Mouse (Mus musculus) kidney, adult 2 months (tissue): Measurements from ENCODE around the gene Pou5f2.

Experiments used
- CTCF ChIP-seq: fragments of 200-500 bp; conservative IDR thresholded peaks from 2 replicates; pipeline ENCODE4 v1.5.1; 2011; ENCODE audit warnings: low read depth, mild to moderate bottlenecking, control low read depth, low read length, moderate library complexity, mixed read lengths; ENCODE audit not compliant: insufficient read depth, insufficient read length
- POLR2A ChIP-seq: fragments of 200-500 bp; IDR thresholded peaks from one replicate; pipeline ENCODE4 v1.6.1; 2011; ENCODE audit warnings: low read depth, low read length, control low read depth

DNA sequence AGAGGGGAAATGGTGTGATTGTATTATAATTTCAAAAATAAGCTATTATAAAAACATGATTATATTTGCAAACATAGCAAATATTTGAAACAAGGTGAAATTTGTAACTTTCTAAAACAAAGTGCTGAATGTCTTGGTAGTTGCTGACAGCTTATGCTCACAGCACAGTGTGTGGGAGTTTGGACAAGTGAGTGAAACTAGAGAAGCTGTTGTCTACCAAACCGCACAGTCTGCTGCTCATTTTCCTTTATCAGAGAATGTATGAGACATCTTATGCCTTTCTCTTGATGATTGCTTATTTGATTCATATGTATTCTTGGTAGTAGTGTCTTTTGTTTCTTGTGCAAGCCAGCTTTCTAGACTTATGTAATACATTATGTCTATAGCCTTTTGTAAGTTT is 12.5 kb downstream of the Pou5f2 start:
- TF ChIP-seq CTCF (no peak), POLR2A (no peak)
